Mouse (Mus musculus) MEL (cell line): ENCODE data around the gene Tmem151b. TPM values are rescaled to one million over a fixed set of nuclear protein-coding genes. Genes with fewer than 3 reads are reported as not detected.

Experiments used
- DNase-seq: peaks from one replicate; pipeline ENCODE4 v3.0.0; 2011; ENCODE audit warnings: low read depth, low spot score
- H3K27ac ChIP-seq: 2 replicates; pipeline ENCODE4 v1.5.1; 2012; ENCODE audit warnings: low read depth, mild to moderate bottlenecking, control low read depth, low read length, moderate library complexity; ENCODE audit not compliant: control insufficient read depth
- H3K27me3 ChIP-seq, 2 experiments: fragments of 150-350 bp in 1 of 2; sonication (generic) in 1 of 2; 2 replicates each; pipeline ENCODE4 v1.6.1; 2012; ENCODE audit warnings: low read length in 2 of 2, mild to moderate bottlenecking in 2 of 2, improper control_type of control experiment in 1 of 2, moderate library complexity in 1 of 2; ENCODE audit not compliant: insufficient read depth in 2 of 2, control insufficient read depth in 1 of 2
- H3K36me3 ChIP-seq, 2 experiments: 2 replicates each; pipeline ENCODE4 v1.6.1; 2012 to 2014; ENCODE audit warnings: low read length in 2 of 2, improper control_type of control experiment in 1 of 2, inconsistent platforms in 1 of 2, mild to moderate bottlenecking in 1 of 2; ENCODE audit not compliant: insufficient read depth in 2 of 2, control insufficient read depth in 1 of 2
- H3K4me1 ChIP-seq, 2 experiments: fragments of 150-350 bp in 1 of 2; sonication (generic) in 1 of 2; 2 replicates each; pipeline ENCODE4 v1.6.1; 2012; ENCODE audit warnings: low read length in 2 of 2, improper control_type of control experiment in 1 of 2, mild to moderate bottlenecking in 1 of 2; ENCODE audit not compliant: insufficient read depth in 2 of 2, control insufficient read depth in 1 of 2
- H3K4me3 ChIP-seq, 2 experiments: fragments of 150-350 bp in 1 of 2; sonication (generic) in 1 of 2; 2 replicates each; pipeline ENCODE4 v1.5.1; 2012; ENCODE audit warnings: low read depth in 2 of 2, low read length in 2 of 2, mild to moderate bottlenecking in 2 of 2, moderate library complexity in 2 of 2, control low read depth in 1 of 2, improper control_type of control experiment in 1 of 2; ENCODE audit not compliant: control insufficient read depth in 1 of 2, insufficient read depth in 1 of 2
- H3K79me2 ChIP-seq: 2 replicates; pipeline ENCODE4 v1.6.1; 2012; ENCODE audit warnings: mild to moderate bottlenecking, low read length, moderate library complexity; ENCODE audit not compliant: control insufficient read depth, poor library complexity, insufficient read depth
- H3K9ac ChIP-seq: 2 replicates; pipeline ENCODE4 v1.6.1; 2012; ENCODE audit warnings: low read depth, mild to moderate bottlenecking, control low read depth, low read length, moderate library complexity; ENCODE audit not compliant: control insufficient read depth, poor library complexity, severe bottlenecking
- H3K9me3 ChIP-seq: fragments of 150-350 bp; sonication (generic); replicated peaks from 2 replicates; pipeline ENCODE4 v1.6.1; 2012; ENCODE audit warnings: mild to moderate bottlenecking, low read length, improper control_type of control experiment, moderate library complexity; ENCODE audit not compliant: insufficient read depth
- BHLHE40 ChIP-seq: IDR thresholded peaks from 2 replicates; pipeline ENCODE4 v1.6.1; 2012; ENCODE audit warnings: low read depth, mild to moderate bottlenecking, inconsistent platforms, low read length, improper control_type of control experiment, borderline replicate concordance
- CHD1 ChIP-seq: IDR thresholded peaks from 2 replicates; pipeline ENCODE4 v1.6.1; 2012; ENCODE audit warnings: low read depth, mild to moderate bottlenecking, inconsistent platforms, low read length, improper control_type of control experiment
- CHD2 ChIP-seq: IDR thresholded peaks from 2 replicates; pipeline ENCODE4 v1.6.1; 2011; ENCODE audit warnings: low read length, improper control_type of control experiment
- CTCF ChIP-seq, 3 experiments: IDR thresholded peaks in 2 of 3; conservative IDR thresholded peaks in 1 of 3; 2 replicates each; pipeline ENCODE4 v1.5.1; 2011 to 2012; ENCODE audit warnings: low read length in 3 of 3, low read depth in 2 of 3, mild to moderate bottlenecking in 2 of 3, improper control_type of control experiment in 1 of 3, inconsistent platforms in 1 of 3, mixed read lengths in 1 of 3, moderate library complexity in 1 of 3; ENCODE audit not compliant: control insufficient read depth in 1 of 3, insufficient read depth in 1 of 3, poor library complexity in 1 of 3, severe bottlenecking in 1 of 3
- EP300 ChIP-seq, 2 experiments: IDR thresholded peaks; 2 replicates each; pipeline ENCODE4 v1.6.1; 2011; ENCODE audit warnings: improper control_type of control experiment in 2 of 2, low read length in 2 of 2, low read depth in 1 of 2, mild to moderate bottlenecking in 1 of 2
- JUND ChIP-seq: IDR thresholded peaks from 2 replicates; pipeline ENCODE4 v1.6.1; 2011; ENCODE audit warnings: low read depth, mild to moderate bottlenecking, improper control_type of control experiment, low read length
- KAT2A ChIP-seq: conservative IDR thresholded peaks from 2 replicates; pipeline ENCODE4 v1.6.1; 2012; ENCODE audit warnings: low read depth, low read length, improper control_type of control experiment, inconsistent platforms
- MYB ChIP-seq: IDR thresholded peaks from 2 replicates; pipeline ENCODE4 v1.6.1; 2011; ENCODE audit warnings: mild to moderate bottlenecking, low read depth, low read length, improper control_type of control experiment
- MYC ChIP-seq: IDR thresholded peaks from 2 replicates; pipeline ENCODE4 v1.6.1; 2011; ENCODE audit warnings: low read depth, mild to moderate bottlenecking, low read length, improper control_type of control experiment, moderate library complexity
- NELFE ChIP-seq: IDR thresholded peaks from 2 replicates; pipeline ENCODE4 v1.6.1; 2011; ENCODE audit warnings: low read depth, low read length, improper control_type of control experiment
- POLR2AphosphoS2 ChIP-seq: IDR thresholded peaks from 2 replicates; pipeline ENCODE4 v1.6.1; 2011; ENCODE audit warnings: low read length, improper control_type of control experiment
- POLR2AphosphoS5 ChIP-seq: IDR thresholded peaks from 2 replicates; pipeline ENCODE4 v1.6.1; 2012; ENCODE audit warnings: low read depth, borderline replicate concordance, mild to moderate bottlenecking, inconsistent platforms, low read length, moderate library complexity, mixed read lengths
- RAD21 ChIP-seq: IDR thresholded peaks from 2 replicates; pipeline ENCODE4 v1.6.1; 2011; ENCODE audit warnings: mild to moderate bottlenecking, low read depth, low read length, improper control_type of control experiment
- RCOR1 ChIP-seq: IDR thresholded peaks from 2 replicates; pipeline ENCODE4 v1.6.1; 2012; ENCODE audit warnings: low read depth, mild to moderate bottlenecking, inconsistent platforms, low read length, improper control_type of control experiment
- SIN3A ChIP-seq: IDR thresholded peaks from 2 replicates; pipeline ENCODE4 v1.6.1; 2012; ENCODE audit warnings: low read length, improper control_type of control experiment, inconsistent platforms
- TAL1 ChIP-seq: IDR thresholded peaks from 2 replicates; pipeline ENCODE4 v1.6.1; 2012; ENCODE audit warnings: mild to moderate bottlenecking, inconsistent platforms, low read length, moderate library complexity, mixed read lengths
- TBP ChIP-seq: IDR thresholded peaks from 2 replicates; pipeline ENCODE4 v1.8.0; 2011; ENCODE audit warnings: low read depth, low read length, improper control_type of control experiment
- TCF12 ChIP-seq: IDR thresholded peaks from 2 replicates; pipeline ENCODE4 v1.6.1; 2014; ENCODE audit warnings: low read depth, mild to moderate bottlenecking, inconsistent platforms, low read length, improper control_type of control experiment, moderate library complexity
- USF1 ChIP-seq: IDR thresholded peaks from 2 replicates; pipeline ENCODE4 v1.6.1; 2014; ENCODE audit warnings: low read depth, mild to moderate bottlenecking, inconsistent platforms, low read length, improper control_type of control experiment, moderate library complexity
- USF2 ChIP-seq, 2 experiments: IDR thresholded peaks; 2 replicates each; pipeline ENCODE4 v1.6.1; 2011 to 2012; ENCODE audit warnings: improper control_type of control experiment in 2 of 2, low read length in 2 of 2, borderline replicate concordance in 1 of 2, inconsistent platforms in 1 of 2, low read depth in 1 of 2, mild to moderate bottlenecking in 1 of 2; ENCODE audit not compliant: insufficient read depth in 1 of 2
- ZKSCAN1 ChIP-seq: IDR thresholded peaks from 2 replicates; pipeline ENCODE4 v1.6.1; 2012; ENCODE audit warnings: low read depth, mild to moderate bottlenecking, inconsistent platforms, low read length, improper control_type of control experiment, moderate library complexity
- ZNF384 ChIP-seq: IDR thresholded peaks from 2 replicates; pipeline ENCODE4 v1.6.1; 2012; ENCODE audit warnings: low read depth, mild to moderate bottlenecking, inconsistent platforms, low read length, improper control_type of control experiment
- polyA plus RNA-seq, 2 experiments: library from polyadenylated mRNA; stranded (reverse) in 1 of 2; unstranded in 1 of 2; fragments of >175 nt in 1 of 2; fragments of >200 nt in 1 of 2; gene quantifications; 2 replicates each; pipeline versions ENCODE4 v1.2.1 to v1.2.4; 2012; ENCODE audit warnings: low replicate concordance in 2 of 2, low read depth in 1 of 2; ENCODE audit not compliant: insufficient read length in 2 of 2, insufficient read depth in 1 of 2, missing spikeins in 1 of 2
- total RNA-seq: library from RNA; depleted of rRNA; stranded (reverse); fragments of 300-350 nt; gene quantifications from 2 replicates; pipeline ENCODE4 v1.2.3, GENCODE M21; 2012

The Tmem151b gene
- total and polyA plus RNA-seq, 3 experiments, result 0.15 to 1.1 TPM; not detected in 1

DNA sequence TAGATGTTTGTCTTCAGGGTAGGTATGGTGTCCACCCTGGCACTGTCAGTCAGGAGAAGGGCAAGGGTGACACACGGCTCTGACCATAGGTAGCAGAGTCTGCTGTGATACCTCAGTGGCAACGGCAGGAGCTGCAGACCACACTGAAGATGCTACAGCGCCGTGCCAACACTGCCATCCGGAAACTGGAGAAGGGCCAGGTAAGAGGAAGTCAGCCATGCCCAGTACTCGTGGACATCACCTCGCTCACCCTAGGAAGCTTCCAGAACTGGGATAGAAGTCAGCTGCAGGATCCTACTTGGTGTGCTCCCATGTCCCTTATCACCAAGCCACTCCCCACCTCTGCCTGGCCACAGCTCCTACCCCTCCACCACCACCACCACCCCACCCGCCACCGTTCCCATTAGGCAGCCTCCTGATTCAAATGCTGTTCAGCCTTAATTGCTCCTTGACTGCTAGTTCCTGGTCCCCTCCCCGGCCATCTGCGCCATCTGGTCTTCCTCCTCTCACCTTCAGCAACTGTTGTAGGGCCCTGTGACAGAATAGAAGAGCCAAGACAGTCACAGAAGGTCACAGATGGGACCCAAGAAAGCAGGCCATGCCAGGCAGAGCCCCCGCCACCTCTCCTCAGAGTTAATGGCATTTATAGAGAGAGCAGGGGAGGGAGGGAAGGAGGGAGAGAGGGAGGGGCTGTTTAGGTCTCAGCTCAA lies 30.6 kb downstream of the Tmem151b start:
- no peak for DNase-seq
- Histone ChIP-seq H3K9ac (no peak overlapping the region), H3K27ac (no peak overlapping the region), H3K36me3 (no peaks in the 10 kb centered on the region), H3K79me2 (no peaks in the 10 kb centered on the region), H3K27me3 (no peaks in the 10 kb centered on the region), H3K9me3 (no peaks in the 10 kb centered on the region), H3K4me1 (no peaks in the 10 kb centered on the region), H3K4me3 (no peak overlapping the region)
- no peak for TF ChIP-seq NELFE
- TF ChIP-seq TBP, result no peak
- no peak for TF ChIP-seq EP300 (IDR thresholded peaks at IDR 0.05; ENCODE audit: low read depth in 1 of 2, low read length in 2 of 2)
- no peak for TF ChIP-seq USF2 (IDR thresholded peaks at IDR 0.05; ENCODE audit: borderline replicate concordance in 1 of 2, insufficient read depth in 1 of 2, low read depth in 1 of 2, low read length in 2 of 2)
- TF ChIP-seq USF1, result no peak
- no peak for TF ChIP-seq RCOR1
- no peak for TF ChIP-seq TAL1
- TF ChIP-seq TCF12, result no peak
- TF ChIP-seq CTCF (IDR thresholded peaks at IDR 0.05 in 2 of 3, conservative IDR thresholded peaks at IDR 0.05 in 1 of 3; ENCODE audit: control insufficient read depth in 1 of 3, insufficient read depth in 1 of 3, low read depth in 2 of 3, low read length in 3 of 3, poor library complexity in 1 of 3, severe bottlenecking in 1 of 3), result no peak
- TF ChIP-seq SIN3A, result no peak
- TF ChIP-seq CHD1, result no peak
- no peak for TF ChIP-seq ZKSCAN1
- no peak for TF ChIP-seq MYB
- TF ChIP-seq MYC, result no peak
- no peak for TF ChIP-seq BHLHE40
- no peak for TF ChIP-seq POLR2AphosphoS5
- TF ChIP-seq POLR2AphosphoS2, result no peak
- TF ChIP-seq RAD21, result no peak
- TF ChIP-seq JUND, result no peak

DNA sequence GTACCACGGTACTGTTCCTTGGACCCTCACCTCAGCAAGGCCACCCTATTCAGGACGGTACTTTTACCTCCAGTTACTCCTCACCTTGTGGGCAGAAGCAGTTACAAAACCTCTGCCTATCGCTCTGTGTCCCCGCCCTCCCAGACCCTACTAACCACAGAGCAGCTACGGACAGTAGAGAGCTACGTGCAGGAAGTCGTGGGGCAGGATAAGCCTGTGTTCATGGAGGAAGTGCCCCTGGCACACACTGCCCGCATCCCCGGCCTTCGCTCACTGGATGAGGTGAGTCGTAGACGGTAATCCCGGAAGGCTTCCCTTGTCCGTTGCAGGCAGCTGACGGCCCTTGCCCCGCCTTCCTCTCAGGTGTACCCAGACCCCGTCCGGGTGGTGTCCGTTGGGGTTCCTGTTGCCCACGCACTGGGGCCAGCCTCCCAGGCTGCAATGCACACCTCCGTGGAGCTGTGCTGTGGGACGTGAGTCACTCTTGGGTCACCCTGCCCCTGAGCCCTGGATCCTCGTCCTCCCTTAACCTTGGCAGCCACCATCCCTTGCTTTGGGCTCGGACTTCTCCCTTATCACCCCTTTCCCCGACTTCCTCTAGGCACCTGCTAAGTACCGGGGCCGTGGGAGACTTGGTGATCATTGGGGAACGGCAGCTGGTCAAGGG lies 31.8 kb downstream of the Tmem151b start:
- no peak for TF ChIP-seq KAT2A
- TF ChIP-seq ZNF384, result no peak
- TF ChIP-seq CHD2, result no peak
- no peak for TF ChIP-seq CHD1
- Histone ChIP-seq H3K9me3 (no peaks in the 10 kb centered on the region), H3K27me3 (no peaks in the 10 kb centered on the region), H3K4me3 (no peak overlapping the region), H3K9ac (no peak overlapping the region), H3K36me3 (no peaks in the 10 kb centered on the region; a peak in 1 of 4 replicates), H3K4me1 (no peaks in the 10 kb centered on the region), H3K79me2 (no peaks in the 10 kb centered on the region), H3K27ac (no peak overlapping the region)
- no peak for DNase-seq
